Mouse (Mus musculus) liver, adult 2 months (tissue): ENCODE results near the gene Ifit1.

ENCODE experiments used
- CTCF ChIP-seq: fragments of 200-500 bp; IDR thresholded peaks from 2 replicates; pipeline ENCODE4 v1.5.1; 2011; ENCODE audit warnings: low read depth, low read length, control low read depth
- POLR2A ChIP-seq: fragments of 200-500 bp; IDR thresholded peaks from 2 replicates; pipeline ENCODE4 v1.6.1; 2011; ENCODE audit warnings: low read length, control low read depth; ENCODE audit not compliant: insufficient read depth; ENCODE audit errors: extremely low read depth

DNA sequence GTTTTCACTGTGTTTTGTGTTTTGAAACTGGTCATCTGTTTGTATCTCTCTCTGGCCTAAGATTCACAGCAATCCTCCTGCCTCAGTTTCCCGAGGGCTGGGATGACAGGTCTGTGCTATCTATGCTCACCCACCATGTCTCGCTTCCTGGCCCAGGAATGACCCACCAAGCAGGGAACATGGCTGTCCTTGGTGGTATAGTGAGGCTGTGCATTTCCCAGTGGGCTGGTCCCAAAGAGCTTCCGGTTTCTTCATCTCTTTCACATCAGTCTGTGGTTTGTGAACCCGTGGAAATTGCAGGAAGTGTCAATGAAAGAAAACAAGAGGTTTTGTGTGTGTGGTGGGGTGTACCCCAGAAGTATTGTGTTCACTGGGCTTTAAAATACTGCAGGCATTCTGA is 16.0 kb upstream of the Ifit1 start:
- no peak for TF ChIP-seq CTCF
- no peak for TF ChIP-seq POLR2A
